Mouse (Mus musculus) heart, postnatal 0 days (tissue): Measurements from ENCODE around the gene Gtpbp2.
A peak's percentile ranks its signal among the peaks of the same experiment; 100 is the strongest.

ENCODE experiments used
- CTCF ChIP-seq: IDR thresholded peaks from 2 replicates; pipeline ENCODE4 v1.5.1; 2016; ENCODE audit warnings: antibody characterized with exemption, control low read depth, low read depth
- EP300 ChIP-seq: IDR thresholded peaks from 2 replicates; pipeline ENCODE4 v1.6.1; 2016; ENCODE audit warnings: antibody characterized with exemption, low read depth

GRCm38 (mm10) chr17:46160090-46160662 is 656 bp upstream of the Gtpbp2 start:
- TF ChIP-seq CTCF (peak; percentile 39; the same call in 1 of the 2 replicates), EP300 (peak; percentile 57; the same call in 1 of the 2 replicates)
